Mouse (Mus musculus): ENCODE results near the gene Gpkow.

Gene Gpkow

DNA sequence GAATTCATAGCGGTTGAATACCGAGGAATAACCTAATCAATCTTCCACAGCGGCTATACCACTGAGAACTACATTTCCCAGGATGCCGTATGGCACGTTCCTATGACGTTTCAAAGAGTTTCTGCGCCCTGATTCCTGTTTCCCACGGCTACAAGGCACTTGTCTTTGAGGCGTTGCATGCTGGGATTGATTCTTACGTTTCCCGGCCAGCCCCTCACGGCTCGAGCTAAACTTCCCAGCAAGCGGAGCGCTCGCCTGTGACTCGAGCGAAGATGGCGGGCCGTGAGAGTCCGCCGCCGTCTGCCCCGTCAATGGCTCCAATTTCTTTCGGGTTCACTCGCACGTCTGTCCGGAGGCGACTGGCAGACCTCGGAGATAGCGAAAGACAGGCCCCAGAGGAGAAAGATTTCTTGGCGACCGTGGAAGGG lies at the start of gene Gpkow:
TSS of gene Gpkow (plus strand) at position 178 of the 428 bp plus-strand sequence.
- DNase-seq (ENCODE audit: low read depth, low spot score) = peak; percentile 94

DNA sequence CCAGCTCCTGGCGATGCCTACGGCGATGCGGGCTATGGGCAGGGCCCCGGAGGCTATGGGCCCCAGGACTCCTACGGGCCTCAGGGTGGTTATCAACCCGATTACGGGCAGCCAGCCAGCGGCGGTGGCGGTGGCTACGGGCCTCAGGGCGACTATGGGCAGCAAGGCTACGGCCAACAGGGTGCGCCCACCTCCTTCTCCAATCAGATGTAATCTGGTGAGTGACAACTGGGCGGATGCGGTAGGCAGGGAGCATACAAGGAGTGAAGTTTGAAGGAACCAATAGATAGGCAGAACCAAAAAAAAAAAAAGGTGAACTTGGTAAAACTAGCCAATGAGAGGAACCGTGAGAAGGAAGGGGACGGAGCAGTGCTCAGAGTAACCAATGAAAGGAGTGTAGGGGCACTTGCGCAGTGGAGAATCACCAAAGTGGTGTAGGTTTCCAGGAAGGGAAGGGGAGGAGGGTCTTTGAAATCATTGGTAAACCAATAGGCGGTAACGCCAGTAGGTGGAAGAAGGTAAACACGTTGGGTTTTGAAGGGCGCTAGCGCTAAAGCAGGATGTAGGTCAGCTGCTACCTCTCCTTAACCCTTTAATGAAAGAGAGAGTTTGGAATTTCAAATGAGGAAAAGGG lies 48.1 kb upstream of the Gpkow start:
- DNase-seq (ENCODE audit: low read depth, low spot score) = peak; percentile 76

DNA sequence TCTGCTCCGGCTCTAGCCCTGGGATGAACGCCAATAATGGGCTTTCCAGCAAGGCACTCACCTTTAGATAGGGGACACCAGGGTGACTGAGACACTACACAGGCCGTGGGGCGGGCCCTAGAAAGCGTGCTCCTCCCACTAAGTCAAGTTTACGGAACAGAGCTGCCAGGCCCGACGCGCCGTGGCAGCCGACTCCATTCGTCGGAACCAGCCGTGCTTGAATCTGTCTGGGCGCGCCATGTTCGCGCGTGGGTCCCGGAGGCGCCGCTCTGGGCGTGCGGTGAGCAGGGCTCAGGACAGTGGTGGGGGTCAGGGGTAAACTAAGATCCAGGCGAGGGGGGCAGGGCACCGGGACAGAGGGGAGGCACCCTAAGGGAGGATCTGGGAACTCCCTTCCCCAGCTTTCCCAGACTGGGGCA lies 39.7 kb upstream of the Gpkow start, which contains the start of gene Prickle3:
TSS of gene Prickle3 (plus strand) at position 40 of the 419 bp plus-strand sequence.
- DNase-seq (ENCODE audit: low read depth, low spot score) = no peak

DNA sequence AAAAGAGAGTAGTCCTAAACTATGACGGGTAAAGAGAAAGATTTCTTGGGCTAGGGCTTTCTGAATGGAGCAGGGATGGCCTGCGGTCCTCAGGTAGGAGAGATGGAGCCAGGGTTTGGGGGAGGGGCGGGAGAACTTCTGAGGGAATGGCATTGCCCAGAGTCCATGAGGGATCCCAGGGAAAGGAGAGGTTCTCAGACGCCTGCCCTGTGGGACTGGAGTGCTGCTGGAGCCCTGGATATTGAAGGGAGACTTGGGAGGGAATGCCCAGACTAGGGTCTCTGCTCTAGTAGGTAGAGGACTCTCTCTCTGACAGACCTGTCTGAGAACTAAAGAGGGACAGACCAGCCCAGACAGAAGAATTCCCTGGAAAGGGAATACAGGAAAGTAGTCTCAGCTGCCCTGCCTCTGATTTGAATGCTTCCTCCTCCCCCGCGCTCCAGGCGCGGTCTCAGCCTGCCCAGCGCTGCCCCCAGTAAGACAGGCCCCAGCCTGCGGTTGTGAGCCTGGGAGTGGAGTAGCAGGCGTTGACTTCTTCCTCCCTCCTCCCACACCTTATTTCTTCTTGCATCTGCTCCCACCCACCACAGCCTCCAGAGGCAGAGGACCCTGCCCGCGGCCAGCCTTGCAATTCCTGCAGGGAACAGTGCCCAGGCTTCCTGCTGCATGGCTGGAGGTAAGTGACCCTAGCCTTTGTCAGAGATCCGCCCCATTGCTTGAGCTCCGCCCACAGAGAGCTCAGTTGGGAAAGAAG lies 38.7 kb upstream of the Gpkow start:
- DNase-seq (ENCODE audit: low read depth, low spot score) = no peak

DNA sequence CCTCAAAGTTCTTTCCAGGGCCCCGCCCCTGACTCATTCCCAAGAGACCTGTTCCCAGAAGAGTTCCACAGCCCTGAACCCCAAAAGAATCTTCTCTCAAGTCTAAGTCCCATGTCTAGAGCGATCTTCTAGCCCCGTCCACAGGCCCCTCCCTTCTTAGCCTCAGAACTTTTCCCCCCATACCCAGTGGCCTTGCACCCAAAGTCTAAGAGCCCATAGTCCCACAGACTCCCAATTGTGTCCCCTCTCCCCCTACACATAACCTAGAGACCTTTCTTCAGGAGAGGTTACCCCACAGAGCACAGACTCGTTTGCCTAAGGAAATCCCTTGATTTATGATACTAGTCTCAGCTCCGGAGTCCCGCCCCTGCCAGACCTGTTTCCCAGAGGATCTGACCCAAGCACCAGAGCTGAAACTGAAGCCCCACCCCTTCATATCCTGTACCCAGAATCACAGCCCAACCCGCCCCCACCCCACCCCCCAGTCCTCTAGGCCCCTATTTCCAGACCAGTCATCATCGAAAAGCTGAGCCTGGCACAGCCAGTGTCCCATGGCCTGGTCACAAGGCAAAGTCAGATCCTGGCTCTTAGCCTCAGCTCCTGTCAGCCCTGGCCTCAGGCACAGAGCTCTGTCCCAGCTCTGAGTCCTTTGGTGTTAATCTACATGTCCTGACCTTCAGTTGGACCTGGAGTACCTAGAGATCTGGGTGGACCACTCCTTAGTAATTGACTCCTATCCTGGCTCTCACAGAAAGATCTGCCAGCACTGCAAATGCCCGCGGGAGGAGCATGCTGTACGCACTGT lies 37.9 kb upstream of the Gpkow start:
- DNase-seq (ENCODE audit: low read depth, low spot score) = no peak

DNA sequence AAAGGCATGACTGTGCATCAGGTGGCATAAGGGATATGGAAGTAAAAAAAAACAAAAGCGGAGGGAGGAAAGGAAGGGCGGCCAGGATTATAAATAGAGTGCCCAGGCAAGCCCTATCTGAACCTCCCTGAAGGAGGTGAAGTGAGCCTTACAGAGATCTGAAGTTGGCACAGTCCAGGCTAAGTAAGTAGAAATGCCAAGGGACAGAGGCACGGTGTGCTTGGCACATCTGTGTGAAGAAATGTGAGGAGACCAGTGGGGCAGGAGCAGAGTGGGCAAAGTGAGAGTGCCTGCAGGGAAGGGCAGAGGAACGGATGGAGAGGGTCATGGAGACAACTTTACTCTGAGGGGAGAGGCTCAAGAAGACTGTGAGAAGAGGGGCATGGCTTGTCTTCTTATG lies 35.8 kb upstream of the Gpkow start:
- DNase-seq (ENCODE audit: low read depth, low spot score) = no peak

DNA sequence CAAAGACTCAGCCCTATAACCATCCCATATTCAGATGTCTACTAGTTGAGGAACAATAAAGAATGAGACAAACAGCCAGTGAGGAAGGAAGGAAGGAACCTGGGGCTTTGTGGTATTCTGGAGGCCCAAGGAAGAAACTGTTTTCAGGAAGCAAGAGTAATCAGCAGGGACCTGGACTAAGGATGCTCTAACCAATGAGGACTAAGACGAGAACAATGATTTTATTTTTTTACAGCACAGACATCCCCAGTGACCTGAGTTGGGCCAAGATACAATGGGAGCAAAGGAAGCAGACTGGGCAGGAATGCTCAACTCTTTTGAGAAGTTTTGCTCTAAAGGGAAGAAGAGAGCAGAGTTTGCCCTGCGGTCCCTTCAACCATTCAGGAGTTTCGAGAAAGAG lies 34.0 kb upstream of the Gpkow start:
- no peak for DNase-seq (ENCODE audit: low read depth, low spot score)

DNA sequence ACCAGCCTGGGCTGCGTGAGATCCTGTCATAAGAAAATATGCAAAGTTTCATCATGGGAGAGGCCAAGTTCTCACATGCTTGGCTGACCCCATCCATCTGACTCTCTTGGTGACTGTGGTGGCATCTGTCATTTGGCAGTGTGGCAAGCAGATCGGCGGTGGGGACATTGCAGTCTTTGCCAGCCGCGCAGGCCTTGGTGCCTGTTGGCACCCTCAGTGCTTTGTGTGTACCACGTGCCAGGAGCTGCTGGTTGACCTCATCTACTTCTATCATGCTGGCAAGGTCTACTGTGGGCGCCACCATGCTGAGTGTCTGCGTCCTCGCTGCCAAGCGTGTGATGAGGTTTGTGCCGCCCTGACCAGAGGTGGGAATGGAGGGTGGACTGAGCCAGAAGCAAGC lies 32.1 kb upstream of the Gpkow start:
- no peak for DNase-seq (ENCODE audit: low read depth, low spot score)

DNA sequence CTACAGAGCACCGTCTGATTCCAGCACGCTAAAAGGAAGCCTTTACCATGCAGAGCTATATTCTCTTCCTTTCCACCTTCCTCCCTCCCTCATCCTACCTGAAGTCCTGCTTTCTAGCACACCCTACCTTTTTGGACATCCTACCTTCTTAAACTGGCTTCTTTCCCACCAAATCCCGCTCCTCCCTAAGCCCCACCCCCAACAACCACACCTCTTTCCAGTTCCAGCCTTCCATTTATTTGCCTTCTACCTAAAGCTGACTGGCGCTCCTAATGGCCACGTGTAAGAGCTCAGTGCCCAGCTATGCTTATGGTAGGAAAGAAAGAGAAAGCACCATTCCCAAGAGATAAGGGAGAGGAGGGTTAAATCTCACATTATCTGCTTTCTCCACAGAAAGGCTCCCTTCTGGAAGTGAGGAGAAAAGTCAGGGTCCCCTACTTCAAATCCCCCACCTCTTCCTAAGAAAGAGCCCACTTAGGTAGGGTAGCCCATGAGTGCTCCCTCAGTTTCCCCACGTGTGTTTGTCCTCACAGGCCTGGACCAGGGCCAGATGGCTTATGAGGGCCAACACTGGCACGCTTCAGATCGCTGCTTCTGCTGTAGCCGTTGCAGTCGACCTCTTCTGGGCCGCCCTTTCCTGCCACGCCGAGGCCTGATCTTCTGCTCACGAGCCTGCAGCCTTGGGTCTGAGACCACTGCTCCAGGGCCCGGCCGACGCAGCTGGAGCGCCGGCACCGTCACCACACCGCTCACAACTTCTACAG lies 31.0 kb upstream of the Gpkow start:
- DNase-seq (ENCODE audit: low read depth, low spot score) = no peak

DNA sequence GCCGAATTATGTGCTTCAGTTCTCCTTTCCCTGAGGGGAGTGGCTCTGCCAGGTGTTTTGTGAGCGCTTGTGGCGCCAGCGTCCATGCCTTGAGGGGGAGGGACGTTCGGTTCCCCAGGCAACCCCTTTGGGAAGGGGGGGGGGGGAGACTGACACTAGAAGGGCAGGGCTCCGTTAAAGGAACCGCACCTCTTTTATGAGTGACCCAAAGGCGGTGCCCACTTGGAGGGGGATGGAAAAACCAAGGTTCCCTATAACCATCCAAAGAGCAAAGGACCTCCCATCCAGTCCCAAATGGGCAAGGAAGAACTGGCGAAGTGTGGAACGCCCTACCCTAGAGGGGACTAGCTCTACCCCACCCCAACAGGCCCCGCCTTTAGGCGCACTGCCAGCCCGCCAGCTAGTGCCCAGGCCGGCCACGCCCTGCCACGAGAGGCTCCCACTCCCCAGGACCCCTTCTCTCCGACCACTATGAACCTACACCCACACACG lies 26.5 kb upstream of the Gpkow start:
- no peak for DNase-seq (ENCODE audit: low read depth, low spot score)

DNA sequence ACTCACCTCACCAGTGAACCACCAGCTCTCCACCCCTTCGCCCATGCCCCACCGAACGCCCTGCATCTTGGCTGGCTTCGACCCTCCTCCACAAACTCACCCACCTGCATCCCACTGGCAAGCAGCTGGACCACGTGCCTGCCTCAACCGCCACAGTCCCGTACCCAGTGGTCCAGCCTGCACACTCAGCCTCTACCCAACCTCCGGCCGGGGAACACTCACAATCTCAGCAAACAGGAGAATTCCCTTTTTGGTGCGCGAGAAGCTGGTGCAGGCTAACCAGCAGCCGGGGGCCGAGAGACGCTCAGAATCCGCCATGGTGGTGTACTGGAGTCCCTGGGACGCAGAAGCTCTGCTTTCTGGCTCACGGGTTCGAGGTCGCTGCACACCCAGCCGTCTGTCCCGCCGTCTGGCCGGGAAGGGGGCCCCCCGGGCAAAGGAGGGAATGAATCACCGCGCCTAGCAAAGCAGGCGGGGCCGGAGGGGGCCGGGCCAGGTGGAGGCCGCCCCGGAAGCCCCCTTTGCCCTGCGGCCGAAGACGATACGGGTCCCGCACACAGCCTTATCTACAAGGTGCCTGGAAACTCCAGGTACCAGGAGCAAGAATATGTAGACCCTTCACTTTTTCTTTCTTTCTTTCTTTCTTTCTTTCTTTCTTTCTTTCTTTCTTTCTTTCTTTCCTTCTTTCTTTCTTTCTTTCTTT lies 25.9 kb upstream of the Gpkow start, which contains the start of gene Plp2:
TSS of gene Plp2 (minus strand) at position 470 of the 703 bp plus-strand sequence.
- DNase-seq (ENCODE audit: low read depth, low spot score) = no peak

DNA sequence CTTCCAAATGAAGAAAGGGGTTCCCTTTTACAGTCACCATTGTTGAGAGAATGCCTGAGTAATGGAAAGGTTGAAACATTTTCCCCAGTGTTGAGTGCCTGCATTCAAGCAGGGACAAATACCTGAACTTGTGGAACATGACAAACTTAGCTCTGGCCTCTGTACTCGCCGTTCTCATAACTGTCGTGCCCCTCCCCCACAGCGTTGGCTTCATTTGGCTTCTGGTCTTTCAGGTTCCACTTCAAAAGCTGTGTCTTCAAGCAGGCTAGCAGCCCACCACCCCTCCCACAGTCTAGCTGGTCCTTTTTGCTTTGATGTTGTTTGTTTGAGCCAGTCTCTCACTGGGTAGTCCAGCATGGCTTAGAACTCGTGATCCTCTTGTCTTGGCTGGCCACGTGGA lies 24.2 kb upstream of the Gpkow start:
- DNase-seq (ENCODE audit: low read depth, low spot score) = no peak

DNA sequence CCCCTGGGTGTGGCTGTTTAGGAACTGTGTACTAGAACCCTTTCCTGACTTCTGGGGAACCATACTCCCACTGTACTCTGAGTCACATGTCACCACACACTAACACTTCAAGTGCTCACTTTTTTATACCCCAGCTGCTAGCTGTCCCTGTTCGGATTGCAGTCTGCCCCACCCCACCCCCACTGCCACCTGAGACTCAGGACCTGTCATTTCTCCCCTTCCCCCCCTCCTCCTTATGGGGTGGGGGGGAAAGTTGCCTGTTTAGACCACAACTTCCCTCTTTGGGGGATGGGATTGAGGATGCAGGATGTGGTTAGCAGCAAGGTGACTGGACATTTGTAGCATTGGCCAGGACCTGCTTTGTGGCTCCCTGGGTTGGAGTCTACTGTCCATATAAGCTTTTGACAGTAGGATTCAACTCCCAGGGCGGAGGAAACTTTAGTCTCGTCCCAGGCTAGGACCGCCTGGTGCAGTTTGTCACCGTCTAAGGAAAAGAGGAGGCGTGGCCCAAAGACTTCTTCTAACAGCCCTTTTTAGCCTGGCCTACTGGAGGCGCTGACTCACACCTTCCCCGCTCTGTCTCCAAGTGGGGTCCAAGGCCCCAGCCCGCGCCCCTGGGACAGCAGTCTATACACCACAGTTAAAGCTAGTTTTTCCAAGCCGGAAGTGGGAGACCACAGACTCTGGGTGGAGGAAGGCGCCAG lies 23.2 kb upstream of the Gpkow start:
- DNase-seq (ENCODE audit: low read depth, low spot score) = no peak

DNA sequence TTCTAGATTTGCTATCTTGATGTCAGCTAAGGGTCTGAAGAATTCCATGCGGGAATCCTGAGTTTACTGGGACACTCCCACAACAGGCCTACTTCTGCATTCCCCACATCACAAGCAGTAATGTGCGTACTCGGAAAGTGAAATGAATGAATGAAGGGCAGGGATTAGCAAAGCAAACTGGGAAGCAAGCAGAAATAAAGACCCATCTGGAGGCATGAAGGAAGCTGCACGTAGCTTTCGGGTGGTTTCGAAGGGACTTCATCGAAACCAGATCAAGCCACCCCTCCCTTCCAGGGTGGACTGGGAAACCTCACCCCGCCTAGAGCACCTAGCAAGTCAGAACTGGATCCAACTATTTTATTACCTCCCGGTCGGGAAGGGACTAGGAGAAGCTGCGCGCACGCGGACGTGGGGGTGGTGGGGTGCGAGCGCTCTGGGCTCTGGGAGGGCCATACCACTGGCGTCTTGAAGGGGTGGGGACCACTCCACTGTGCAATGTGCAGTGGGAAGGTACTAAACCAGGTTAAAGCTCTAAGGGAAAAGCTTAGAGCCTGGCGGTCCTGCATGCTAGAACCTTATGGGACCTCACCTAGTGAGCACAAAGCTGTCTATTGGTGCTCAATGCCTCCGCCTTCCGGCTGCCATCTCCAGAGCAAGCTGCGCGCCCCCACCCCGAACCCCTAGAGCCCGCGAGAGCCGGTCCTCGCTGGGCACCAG lies 22.5 kb upstream of the Gpkow start:
- no peak for DNase-seq (ENCODE audit: low read depth, low spot score)

DNA sequence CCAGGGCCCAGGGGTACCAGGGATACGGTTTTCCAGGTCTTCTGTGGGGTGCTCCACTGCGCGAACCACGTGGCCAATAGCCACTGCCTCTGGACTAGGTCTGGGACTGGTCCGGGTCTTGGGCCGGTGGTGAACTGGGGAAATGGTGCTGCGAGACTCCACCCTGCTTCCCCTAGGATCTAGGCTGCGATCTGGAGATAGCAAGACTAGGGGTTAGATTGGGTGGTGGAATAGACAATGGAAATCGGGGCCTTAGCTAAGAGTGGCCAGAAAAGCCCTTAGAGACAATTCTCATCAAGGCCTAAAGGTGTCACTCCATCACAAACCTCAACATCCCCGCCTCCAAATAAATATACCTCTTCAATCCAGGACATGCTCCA lies 21.9 kb upstream of the Gpkow start:
- no peak for DNase-seq (ENCODE audit: low read depth, low spot score)

DNA sequence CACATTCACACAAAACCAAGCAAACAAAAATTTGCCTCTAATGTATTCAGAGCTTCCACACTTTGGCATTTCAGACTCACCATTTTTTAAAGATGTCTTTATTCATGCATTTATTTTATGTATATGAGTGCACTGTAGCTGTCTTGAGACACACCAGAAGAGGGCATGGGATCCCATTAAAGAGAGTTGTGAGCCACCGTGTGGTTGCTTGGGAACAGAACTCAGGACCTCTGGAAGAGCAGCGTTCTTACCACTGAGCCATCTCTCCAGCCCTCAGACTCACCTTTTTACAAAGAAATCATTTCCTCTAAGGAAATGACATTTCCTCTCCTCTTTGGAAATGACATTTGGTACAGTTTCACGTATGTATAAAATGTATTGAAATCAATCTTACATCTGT lies 17.9 kb upstream of the Gpkow start:
- DNase-seq (ENCODE audit: low read depth, low spot score) = no peak

DNA sequence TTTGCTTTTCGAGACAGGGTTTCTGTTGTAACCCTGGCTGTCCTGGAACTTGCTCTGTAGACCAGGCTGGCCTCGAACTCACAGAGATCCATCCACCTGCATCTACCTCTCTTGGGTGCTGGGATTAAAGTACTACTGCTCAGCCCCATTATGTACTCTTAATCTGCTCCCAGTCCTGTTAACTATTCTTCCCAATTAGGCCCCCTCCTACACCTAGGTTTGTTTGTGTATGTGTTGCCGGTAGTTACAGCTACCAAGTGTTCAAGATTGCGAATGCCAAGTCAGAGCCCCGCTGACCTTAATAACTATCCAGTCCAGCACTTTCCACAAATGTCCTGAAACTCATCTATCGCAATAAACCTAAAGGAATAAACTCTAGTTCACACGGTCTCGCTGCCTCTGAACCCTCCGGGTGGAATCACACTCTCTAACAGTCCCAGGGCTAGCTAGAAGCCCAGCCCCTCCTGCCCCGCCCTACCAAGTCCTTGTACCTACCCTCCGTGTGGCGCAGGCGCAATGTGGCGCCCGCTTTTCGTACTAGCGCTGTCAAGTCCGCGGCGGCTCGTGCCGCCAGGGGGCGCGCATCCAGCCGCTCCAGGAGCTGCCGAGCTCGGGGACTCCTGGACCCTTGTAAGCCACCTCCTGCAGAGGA lies 17.4 kb upstream of the Gpkow start:
- DNase-seq (ENCODE audit: low read depth, low spot score) = peak; percentile 58

DNA sequence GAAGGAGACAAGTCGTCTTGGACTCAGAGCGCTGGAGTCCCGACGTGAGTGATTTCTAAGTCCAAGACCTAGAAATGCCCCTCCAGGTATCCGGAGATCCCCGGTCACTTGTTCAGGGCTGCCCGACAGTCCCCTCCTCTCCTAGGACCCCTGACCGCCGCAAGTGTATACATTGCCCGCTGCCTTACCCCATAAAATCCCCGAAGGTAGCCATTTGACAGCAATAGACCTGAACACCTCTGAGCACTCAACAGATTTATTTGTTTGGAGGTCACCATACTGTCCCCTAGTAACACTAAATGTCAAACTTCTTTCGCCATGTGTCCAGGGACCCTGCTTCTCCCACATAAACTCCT lies 16.9 kb upstream of the Gpkow start:
- no peak for DNase-seq (ENCODE audit: low read depth, low spot score)

DNA sequence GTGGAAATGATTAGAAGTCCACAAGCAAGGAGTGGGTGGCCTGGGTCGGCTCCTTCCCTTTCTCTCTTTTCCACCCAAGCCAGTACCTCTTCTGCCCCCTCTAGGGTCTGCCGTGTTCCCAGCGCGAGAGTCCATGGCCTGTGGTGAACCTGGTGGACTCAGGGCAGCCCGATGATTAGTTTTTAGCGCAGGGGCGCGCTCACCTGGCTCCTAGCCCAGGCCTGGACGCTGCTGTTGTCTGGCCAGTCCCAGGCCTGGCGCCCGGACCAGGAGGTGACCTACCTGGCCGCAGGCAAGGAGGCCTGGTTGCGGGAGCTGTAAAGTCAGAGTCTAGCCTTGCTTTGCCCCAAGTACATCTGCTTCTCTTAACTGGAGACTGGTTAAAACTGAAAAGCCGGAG lies 16.1 kb upstream of the Gpkow start, which contains the start of gene Magix:
TSS of gene Magix (minus strand) at position 388 of the 400 bp plus-strand sequence.
- no peak for DNase-seq (ENCODE audit: low read depth, low spot score)

Data from telencephalon, adult 2 months (tissue).